Mouse (Mus musculus) thymus, postnatal 25 days (tissue): ENCODE measurements around the gene Dapk2.
"Not testable (repeated sequence)": the region's sequence is repeated elsewhere in the genome, so short reads cannot be mapped to it uniquely, and the experiment has no call there.

ENCODE experiments used
- DNase-seq: peaks from one replicate; pipeline ENCODE4 v3.0.0; 2022

Gene Dapk2

DNA sequence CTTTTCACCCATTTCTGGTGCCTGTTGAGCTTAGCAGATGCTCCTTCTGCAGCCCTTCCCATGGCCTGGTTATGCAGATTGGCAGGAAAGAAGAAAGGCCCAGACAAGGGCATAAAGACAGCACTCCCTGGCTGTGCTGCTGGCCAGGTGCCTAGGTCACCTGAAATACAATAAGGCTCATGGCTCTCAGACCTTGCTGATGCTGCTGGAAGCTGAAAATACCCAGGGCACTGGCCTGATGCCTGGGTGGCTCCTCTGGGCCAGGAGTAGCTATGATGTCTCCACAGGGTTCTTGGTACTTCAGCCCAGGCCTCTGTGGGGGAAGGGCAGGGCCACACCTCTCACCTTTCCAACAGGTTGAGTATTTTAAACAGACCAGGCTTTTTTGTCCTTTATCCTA, 121.6 kb downstream of the Dapk2 start:
- no peak for DNase-seq

GRCm38 (mm10) chr9:66280496-66280895, 122.5 kb downstream of the Dapk2 start:
- DNase-seq = peak; percentile 71

DNA sequence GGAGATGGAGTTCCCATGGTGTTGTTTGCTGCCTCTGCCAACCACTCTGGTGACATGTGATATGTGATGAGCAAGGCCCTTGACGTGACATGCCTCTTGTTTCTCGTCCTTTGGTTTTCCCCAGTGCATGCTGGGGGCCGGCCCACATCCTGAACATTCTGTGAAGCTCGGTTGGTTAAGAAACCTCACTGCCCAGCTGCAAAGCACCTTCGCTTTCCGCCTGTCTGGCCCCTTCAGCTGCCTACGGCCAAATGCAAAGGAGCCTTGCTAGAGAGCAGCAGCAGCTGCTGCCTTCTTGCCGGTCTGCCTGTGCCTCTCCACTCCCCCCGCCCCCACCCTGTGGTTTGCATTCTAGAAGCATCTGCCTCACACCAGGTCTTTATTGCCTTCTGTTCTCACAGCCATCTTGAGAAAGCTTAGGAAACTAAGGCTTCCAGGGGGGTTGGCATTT, 123.5 kb downstream of the Dapk2 start:
- peak; percentile 81 for DNase-seq

DNA sequence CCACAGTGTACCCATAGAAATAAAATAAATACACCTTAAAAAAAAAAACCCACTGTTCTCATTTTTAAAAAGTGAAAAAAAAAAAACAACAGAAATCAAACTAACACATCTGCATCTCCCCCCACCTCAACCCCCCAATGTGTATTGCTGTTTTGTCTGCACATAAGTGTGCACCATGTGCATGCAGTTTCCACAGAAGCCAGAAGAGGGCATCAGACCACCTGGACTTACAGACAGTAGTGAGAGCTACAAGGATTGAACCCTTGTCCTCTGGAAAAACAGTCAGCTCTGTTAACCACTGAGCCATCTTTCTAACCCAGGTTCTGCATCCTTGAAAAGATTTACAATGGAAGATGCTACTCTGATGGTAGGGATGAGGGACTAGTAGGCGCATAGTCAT, 124.6 kb downstream of the Dapk2 start:
- DNase-seq = no peak

DNA sequence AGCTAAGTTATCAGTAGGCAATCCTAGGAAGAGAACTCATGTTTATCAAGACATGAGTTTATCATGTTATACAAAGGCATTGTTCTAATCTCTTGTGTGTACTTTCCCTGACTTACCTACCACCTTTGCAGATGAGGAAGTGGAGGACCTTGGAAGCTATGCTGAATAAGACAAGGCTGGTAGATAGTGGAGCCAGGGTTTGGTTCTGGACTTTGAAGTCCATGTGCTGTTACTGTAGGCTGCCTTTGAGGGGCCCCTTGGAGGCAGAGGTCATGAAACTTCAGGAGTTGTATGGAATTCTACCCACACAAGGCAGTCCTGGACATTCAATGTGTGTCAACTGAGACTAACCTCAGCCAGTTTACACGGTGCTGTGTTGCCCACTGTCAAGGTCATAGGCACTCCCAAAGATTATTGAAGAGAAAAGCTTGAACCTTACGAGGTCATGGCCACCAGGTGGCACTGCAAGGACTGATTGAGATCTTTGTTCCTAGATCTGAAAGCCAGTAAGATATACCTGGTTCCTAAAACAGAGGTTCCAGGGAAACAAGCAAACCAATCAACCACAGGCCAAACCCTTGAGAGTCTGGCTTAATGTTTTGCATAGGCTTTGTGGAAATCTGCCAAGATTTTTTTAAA, 125.7 kb downstream of the Dapk2 start:
- DNase-seq = peak; percentile 78

- DNase-seq = not testable (repeated sequence)
Measured at GRCm38 (mm10) chr9:66285241-66285640, 127.2 kb downstream of the Dapk2 start.

DNA sequence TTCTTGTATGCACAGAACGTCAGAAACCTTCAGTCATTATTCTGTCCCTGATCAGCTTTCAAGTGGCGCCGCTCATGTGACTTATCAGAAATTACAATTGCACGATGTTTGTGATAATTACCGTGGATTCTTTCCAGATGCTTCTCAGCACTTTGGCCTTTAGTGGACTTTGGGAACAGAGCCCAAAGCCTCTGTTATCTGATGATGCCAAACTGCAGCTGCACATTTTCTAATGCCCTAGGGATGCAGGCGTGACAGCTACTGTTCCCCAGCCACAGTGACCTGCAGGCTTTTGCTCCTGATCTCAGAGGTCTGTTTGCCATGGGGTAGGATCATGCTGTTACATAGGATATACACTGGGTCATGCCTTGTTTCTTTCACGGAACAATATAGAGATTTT, 127.9 kb downstream of the Dapk2 start:
- no peak for DNase-seq

DNA sequence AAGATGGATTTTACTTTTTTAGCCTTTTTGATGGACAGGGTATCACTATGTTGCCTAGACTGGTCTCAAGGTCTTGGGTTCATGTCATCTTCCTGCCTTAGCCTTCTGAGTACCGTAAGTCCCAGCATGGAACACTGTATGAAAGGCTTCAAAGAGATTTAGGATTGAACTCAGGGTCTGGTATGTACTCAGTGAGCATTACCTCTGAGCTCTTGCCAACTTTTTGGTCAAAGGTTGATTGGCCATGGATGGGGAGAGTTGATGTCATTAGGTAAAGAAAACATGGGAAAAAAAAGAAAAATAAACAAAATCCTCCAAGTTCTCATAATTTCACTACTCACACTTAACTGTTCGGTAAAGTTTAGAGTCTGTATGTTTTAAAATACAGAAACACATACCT, 132.7 kb downstream of the Dapk2 start:
- no peak for DNase-seq

DNA sequence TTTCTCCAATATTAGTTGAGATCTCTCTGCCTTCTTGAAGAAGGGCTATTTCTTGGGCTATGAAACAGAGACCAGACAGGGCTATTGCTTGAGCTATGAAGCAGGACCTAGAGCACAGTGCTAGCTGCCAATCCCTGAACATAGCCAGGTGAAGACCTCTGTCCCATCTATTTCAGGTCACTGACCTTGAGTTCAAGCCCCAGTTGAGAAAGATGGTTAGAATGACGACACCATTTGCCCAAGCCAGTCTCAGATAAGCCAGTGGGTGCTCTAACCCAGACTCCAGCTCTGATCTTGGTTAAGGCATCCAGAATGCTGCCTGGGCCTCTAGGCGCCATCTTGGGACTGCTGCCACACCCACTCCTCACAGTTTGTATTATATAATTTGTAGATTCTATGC, 135.3 kb downstream of the Dapk2 start:
- DNase-seq = no peak

GRCm38 (mm10) chr9:66294227-66294626, 136.2 kb downstream of the Dapk2 start:
- no peak for DNase-seq

DNA sequence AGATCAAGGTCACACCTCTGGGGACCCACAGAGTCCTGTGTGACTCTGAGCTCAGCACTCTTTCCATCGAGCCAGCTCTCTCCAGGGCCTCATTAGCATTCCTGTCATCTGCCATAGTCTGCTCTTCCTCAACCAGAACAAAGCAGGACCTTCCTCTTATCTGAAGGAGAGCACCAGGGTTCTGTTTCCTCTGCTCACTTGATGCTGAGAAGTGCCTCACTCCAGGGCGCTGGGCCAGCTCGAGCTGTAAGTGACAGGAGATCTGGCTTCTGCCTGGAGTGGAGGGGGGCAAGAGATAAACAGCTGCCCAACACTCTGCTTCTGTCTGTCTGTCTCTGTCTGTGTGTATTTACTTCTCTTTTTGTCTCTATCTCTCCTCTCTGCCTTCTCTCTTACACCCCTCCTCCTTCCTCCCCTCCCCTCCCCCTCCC, 137.0 kb downstream of the Dapk2 start:
- DNase-seq = no peak

DNA sequence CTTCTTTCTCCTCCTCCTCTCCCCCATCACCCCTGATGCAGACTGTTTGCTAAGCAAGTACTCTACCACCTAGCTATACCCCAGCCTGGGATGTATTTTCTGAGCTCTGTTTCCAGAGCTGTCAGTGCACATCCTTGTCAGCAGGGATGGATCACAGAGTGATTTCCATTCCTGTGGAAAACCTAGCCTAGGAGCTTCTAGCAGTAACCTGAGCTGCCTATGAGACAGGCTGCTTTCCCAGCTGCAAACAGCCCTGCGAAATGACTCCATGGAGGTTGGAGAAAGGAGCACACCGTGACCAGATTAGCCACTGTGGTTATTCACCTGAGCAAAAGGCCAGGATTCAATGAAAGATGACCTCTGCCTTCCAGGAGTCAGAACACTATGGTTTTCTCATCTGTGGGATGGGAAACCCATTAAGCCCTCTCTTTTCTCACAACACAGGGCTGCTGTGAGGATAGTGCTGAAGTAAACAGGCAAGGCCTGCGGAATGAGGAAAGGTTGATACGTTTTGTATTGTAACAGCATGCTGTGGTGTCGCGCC, 137.6 kb downstream of the Dapk2 start:
- no peak for DNase-seq

GRCm38 (mm10) chr9:66298783-66299182, 140.8 kb downstream of the Dapk2 start:
- no peak for DNase-seq

DNA sequence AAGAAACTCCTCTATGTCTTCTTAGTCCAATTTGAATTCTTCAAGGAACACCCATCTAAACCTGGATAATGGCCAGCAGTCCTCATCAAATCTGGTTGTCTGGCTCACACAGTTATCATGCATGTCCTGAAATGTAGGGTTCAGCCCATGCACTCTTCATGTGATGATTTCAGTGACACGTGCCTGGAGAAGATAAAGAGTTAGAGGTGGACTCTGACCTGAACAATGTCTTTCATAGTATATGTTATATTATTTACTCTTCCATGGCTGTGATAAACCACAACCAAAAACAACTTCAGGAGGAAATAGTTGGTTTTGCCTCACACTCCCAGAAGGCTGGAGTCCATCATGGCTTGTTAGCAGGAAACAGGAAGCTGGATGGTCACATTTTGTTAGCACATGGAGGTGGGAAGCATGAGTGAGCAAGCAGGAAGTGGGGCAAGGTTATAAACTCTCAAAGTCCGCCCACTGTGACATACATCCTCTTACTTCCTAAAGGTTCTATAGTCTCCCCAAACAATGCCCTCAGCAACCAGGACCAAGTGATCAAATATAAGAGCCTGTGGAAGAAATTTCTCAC, 142.5 kb downstream of the Dapk2 start:
- no peak for DNase-seq

DNA sequence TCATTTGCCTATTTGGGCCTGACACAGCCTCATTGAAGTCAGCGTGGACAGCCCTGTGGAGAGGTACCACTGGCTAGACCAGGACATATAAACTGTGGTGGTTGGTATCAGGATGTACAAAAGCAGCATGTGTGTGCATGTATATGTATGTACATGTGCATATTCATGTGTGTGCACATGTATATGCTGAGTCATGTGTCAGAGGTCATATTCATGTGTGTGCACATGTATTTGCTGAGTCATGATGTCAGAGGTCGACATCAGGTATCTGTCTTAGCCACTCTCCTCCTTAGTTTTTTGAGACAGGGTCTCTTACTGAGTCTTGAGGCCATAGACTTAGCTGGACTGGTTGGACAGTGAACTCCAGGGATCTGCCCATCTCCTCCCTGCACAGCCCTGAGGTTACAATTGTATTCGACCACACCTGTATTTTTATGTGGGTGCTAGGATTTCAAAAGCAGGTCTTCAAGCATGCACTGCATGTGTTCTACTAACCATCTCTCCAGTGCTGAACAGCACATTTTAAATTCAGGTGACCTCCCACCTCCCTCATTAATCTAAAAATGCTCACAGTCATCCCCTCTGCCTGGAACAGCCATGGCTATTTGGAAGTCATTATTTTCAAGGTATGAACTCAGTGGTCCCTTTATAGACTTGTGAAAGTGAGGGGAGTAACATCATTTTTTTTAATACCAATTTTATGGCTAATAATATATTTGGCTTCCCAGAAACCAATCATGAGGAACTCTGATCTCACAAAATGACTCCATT, 146.5 kb downstream of the Dapk2 start:
- DNase-seq = no peak

GRCm38 (mm10) chr9:66305121-66306112, 147.4 kb downstream of the Dapk2 start:
- peak; percentile 56 for DNase-seq

DNA sequence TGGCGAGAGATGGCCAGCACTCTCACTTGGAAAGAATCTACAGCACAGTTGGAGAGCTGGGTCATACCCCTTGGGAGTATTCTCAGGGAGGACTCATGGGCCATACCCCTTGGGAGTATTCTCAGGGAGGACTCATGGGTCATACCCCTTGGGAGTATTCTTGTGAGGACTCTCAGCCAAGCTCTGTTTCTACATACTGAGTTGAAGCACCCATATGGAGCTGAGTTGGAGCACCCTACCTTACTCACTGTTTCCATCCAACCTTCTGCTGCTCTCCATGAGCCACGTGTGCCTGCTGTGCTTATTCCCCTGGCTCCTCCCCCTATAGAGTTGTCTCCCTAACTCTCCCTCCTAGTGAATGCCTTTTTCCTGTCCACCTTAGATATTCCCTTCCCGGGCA, 148.4 kb downstream of the Dapk2 start:
- no peak for DNase-seq

DNA sequence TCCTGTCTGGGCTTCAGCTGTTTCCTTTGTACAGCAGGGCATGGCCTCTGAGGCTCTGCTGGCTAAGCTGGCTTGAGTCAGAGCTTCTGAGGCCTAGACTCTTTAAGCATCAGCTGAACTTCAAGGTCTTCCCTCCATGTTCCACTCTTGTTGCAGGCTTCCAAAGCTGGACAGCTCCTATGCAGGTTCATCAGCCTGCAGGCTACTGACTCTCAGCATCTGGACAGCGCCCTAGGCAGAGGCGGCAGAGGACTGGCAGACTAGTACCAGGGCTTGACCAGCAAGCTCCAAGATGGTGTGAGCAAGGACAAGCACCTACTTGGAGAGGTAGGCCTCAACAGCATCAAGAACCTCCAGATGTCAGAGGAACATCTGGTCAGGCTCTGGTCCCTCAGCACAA, 149.3 kb downstream of the Dapk2 start:
- no peak for DNase-seq

- no peak for DNase-seq
Measured at GRCm38 (mm10) chr9:66308741-66309140, 150.7 kb downstream of the Dapk2 start.

GRCm38 (mm10) chr9:66311458-66311857, 153.4 kb downstream of the Dapk2 start:
- no peak for DNase-seq

GRCm38 (mm10) chr9:66316603-66317002, 158.6 kb downstream of the Dapk2 start:
- no peak for DNase-seq
